Mouse (Mus musculus) c-Kit-positive CD71-positive TER-119-positive erythroid progenitor cells, embryonic 14.5 days (primary cell): ENCODE results near the gene Uckl1.
A peak's percentile ranks its signal among the peaks of the same experiment; 100 is the strongest.

Experiments
- DNase-seq: peaks from one replicate; pipeline ENCODE4 v3.0.0-alpha.2; 2013; ENCODE audit warnings: low spot score

Uckl1 gene

GRCm38 (mm10) chr2:181520118-181520935 lies 64.4 kb downstream of the Uckl1 start, which contains the start of gene Dnajc5:
Dnajc5 (plus strand) TSS chr2:181520485.
- DNase-seq = peak; percentile 98

DNA sequence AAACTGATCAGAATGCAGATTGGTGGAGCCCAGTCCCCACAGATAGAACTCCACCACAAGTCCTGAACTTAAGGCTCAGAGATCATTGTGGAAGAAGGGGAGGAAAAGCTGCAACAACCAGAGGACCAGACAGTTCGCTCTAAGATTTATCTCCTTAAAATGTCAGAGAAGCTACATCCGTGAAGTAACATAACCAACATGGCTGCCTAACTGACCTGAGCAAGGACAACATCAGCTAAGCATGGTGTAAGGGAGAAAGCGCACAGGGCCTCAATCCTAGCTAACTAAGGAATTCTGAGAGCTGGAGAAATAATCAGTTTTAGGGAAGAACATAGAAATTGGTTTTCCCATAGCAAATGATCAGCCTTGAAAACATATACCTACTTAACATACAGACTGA lies 65.5 kb downstream of the Uckl1 start:
- DNase-seq = peak; percentile 23
